Mouse (Mus musculus) frontal cortex, postnatal 10 days (tissue): ENCODE measurements around the gene Sema3f.
A peak's percentile ranks its signal among the peaks of the same experiment; 100 is the strongest.

Source experiments
- DNase-seq, 2 experiments: peaks; one replicate each; pipeline ENCODE4 v3.0.0; 2022; ENCODE audit warnings: low spot score in 2 of 2, mixed read lengths in 1 of 2

The Sema3f gene

DNA sequence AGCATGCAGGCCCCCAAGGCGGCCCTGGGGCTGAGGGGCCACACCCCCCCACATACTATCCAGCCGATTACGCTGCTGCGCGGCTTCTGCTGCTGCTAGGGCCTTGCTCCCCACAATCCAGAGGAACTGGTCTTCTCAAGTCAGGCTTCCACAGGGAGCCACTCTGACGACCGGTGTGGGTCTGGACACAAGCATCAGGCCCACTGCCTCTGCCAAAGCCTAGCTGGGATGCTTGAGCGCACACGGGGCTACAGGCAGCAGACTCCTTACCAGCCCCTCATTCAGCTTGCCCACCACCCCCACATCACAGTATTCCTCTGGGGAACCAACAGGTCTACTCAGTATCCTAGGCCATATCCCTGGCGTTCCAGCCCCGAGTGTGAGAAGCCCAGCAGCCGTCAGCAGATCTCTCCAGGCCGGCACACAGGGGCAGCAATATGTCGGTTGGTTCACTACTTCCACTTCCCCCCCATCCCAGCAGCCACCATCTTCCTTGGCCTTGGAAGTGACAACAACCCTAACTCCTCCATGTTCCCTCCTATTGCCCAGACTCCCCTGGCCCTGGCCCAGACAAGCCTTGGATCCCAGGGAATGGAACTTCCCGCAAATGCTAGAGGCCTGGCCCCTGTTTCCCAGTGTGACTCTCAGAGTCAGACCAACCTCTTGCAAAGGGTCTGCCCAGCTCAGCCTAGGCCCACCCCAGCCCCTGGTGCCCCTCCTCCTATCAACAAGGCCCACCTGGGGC, 76.4 kb downstream of the Sema3f start:
- DNase-seq = peak in 1 of 2 experiments; percentile 43

DNA sequence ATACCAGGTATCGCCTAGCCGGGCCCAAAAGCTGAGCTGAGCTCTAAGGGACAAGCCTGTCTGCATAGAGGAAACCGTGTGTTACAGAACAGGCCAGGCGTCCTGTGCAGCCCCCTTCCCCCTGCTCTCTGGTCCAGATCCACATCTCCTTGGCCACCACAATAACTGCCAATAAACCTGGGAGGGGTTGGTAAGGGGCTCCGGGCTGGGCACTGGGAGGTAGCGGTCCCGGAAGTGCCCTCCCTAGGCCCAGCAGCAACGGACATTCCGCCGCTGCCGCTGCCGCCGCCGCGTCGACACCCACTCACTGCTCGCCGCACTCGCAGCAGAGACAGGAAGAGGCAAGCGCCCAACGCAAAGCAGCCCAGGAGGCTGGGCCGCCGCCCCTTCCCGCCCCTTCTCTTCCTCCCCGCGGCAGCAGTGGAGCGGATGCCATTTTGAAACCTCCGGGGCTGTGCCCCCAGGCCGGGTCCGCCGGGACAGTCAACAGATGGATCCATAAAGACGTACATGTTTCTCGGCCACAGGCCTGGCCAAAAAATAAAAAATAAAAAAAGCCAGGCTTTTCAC, 77.1 kb downstream of the Sema3f start:
- DNase-seq = peak; percentile 65 to 76

DNA sequence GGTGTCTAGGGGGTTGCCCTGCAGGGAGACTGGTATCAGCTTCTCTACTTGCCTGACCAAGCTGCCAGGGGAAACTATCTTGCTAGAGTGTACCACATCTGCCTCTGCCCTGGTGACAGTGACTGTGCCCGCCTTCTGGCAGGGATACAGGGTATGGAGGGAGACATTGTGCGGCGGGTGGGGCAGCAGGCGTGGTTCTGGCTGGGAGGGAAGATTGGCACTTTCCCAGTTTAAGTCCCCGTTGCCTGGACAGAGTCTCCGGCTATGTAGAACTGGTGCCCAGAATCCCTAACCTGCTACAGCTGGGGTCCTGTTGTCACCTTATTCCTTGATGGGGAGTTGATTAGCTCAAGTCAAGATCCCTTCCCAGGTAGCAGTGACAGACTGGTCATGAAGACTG, 77.8 kb downstream of the Sema3f start:
- DNase-seq = peak in 1 of 2 experiments; percentile 48

- no peak for DNase-seq
Measured at GRCm38 (mm10) chr9:107631861-107632260, 78.4 kb downstream of the Sema3f start.
